Mouse (Mus musculus) testis, postnatal 14 days (tissue): ENCODE results near the gene Dpm3.

Experiments used
- DNase-seq: peaks from one replicate; pipeline ENCODE4 v3.0.0; 2021; ENCODE audit warnings: low spot score

The Dpm3 gene

DNA sequence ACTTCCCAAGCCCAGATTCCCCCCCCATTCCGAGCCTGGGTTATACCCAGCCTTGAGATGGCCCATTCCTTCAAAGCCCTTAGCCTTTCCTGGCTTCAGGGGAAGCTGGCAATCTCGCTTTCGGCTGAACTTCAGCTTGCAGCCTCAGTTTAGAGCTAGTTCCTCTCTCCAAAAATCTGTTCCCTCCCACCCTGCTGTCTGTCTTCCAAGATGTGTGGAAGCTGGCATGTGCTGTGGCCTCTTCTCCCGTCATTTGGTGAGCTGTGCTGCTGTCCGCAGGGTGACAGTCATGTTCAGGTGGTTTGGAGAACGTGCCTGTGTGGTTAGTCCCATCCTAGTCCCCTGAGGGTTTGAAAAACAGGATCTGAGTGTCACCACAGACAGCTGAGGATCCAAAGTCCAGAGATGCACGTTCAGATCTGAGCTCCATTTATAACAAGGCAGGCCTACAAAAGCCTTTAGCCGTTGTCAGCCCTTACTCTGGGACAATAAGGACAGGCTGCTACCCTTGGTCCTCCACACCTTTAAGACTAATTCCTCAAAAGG is 36.6 kb downstream of the Dpm3 start:
- DNase-seq: no peak

DNA sequence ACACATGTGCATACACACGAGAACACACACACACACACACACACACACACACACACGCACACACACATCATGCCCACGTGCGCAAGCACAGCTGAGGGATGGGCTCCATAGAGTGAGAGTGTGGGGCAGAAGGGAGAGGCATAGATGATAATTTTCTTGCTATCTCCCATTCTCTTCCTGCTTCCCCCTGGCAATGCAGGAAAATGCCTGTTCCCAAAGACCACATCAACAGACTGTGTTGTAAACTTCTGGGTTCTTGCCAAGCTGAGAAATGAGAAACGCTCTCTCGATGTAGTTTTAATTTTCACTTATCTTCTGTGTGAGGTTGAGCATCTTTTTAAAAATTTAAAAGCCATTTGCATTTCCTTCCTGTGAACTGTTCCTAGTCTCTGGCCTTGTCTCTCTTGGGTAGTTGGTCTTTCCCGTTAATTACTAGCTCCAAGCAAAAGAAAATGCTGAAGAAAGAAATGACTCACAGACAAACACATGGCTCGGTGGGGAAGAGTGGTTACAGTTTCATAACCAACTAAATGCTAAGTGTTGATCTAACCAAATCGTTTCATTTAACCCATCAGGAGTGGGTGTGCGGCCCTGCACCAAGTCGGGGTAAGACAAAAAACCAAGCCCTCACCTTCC is 37.7 kb downstream of the Dpm3 start:
- no peak for DNase-seq

DNA sequence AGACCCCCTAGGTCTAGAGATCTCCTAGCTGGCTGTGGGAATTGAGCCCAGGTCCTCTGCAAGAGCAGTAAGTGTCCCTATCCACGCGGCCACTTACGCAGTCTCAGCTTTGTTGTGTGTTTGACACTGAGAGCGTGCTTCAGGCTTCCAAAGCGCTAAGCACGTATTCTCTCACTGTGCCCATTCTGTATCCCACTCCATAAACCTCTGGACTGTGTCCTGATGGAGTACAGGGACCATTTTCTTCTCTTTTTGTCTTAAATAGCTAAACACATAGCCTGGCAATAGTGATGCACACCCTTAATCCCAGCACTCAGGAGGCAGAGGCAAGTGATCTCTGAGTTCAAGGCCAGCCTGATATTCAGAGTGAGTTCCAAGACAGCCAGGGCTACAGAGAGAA is 39.8 kb downstream of the Dpm3 start:
- no peak for DNase-seq

DNA sequence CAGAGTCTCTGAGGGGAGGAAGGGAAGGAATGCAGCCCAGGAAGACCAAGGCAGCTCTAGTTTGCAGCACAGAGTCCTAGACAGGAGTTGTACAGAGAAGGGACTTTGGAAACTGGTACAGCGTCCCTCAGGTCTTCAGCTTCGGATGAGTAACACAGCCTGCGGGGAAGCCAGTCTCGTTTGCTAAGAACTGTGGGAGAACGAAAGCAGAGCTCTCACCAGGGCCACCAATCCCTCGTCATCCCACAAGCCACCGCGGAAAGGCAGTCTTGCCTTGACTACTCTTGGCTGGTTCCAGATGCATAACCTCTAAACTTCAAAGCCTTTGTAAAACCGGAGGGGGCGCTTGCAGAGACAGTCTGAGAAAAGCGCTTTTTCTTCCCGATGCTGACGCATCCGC is 40.3 kb downstream of the Dpm3 start:
- DNase-seq: no peak

DNA sequence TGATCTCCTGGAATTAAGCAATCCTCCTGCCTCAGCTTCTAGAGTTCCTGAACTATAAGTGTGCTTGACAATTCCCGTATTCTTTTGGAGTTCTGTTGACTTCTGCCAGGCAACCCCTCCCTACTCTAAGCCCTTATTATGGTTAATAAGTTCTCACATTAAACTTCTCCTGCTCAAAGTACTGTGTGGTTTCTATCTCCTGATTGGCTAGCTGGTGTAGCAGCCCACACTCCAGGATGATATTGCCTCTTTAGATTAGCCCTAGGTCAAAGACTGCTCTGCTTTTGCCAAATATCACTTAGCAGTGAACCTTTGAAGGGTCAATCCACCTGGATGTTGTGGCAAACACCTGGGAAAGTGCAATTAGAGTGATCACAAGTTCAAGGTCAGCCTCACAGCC is 40.9 kb downstream of the Dpm3 start:
- no peak for DNase-seq

DNA sequence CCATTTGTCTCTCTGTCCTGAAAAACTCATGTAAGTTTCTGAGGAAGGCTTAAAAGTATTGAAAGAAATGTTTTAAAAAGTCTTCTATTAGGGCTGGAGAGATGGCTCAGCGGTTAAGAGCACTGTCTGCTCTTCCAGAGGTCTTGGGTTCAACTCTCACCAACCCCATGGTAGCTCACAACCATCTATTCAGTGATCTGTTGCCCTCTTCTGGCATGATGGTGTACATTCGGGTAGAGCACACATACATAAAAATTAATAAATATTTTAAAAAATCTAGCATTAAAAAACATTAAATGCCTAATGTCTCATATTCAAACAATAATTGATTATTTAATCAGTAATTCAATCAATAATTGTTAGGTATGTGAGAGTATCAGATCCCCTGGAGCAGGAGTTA is 41.4 kb downstream of the Dpm3 start:
- no peak for DNase-seq

DNA sequence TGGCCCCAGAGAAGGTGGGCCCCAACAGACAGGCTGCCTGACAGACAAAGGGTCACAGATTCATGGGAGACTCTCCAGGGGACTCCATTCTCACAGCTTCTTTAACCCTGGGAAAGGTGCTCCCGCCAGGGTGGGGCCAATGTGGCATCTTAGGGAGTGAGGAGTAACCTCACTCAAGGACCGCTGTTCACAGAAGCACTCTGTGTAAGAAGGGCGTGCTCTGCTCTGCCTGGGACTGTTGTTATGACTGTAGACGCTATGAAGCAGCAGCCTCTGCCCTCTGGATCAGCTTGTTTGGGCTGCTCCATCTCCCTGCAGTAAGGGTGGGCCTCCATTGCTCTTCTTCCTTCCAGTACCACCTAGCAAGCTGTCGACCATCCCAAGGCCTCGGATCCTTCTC is 45.3 kb downstream of the Dpm3 start:
- DNase-seq: no peak

DNA sequence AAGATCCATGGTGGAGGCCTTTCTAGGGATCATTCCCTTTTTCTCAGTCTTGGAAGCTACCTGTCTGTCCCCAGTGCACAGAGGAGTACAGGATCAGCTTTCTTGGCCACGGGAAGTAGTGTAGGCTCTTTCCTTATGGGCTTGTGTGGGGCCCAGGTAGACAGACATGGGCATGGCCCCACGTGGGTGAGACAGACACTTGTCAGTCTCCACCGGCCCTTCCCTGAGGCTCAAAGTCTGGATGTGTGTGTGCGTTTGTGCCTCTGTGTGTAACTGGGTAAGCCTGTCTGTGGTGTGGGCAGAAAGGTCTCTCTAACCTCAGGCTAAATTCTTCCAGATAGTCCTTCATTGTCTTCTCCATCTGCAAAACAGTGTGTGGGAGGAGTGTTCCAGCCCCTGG is 45.9 kb downstream of the Dpm3 start:
- DNase-seq: no peak

DNA sequence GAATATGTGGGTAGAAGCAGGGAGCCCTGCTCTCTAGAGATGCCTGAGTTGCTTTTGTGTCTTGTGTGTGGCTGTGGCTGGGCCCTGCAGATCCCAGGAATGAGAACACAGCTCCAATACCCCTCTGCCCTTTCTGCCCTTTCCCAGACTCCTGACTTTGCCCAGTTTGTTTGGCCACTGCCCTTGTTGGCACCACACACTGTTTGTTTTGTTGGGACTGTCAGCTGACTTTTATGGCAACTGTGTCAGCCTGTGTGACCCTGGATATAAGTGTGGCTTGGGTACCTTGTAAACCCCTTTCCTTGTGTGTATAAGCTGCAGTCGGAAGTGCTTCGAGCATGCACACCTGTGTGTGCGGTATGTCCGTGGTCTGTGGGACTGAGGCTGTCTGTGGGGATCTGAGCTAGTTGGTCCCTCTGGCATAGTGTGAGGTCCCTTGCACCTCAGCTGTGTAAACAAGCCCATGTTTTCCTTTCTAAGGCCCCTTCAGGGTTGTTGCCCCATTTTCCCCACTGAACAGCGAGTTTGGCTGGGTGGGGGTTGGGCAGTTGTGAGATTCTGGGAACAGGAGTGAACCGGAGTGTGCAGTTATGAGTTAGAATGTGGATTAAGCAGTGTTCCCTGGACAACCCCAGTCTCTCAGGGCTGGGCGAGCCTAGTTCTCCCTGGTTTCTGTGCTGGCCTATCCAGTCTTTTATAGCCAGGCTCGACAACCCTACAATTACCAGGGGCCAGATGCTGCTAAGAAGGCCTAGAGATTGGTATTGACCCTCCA is 46.6 kb downstream of the Dpm3 start:
- DNase-seq: no peak

DNA sequence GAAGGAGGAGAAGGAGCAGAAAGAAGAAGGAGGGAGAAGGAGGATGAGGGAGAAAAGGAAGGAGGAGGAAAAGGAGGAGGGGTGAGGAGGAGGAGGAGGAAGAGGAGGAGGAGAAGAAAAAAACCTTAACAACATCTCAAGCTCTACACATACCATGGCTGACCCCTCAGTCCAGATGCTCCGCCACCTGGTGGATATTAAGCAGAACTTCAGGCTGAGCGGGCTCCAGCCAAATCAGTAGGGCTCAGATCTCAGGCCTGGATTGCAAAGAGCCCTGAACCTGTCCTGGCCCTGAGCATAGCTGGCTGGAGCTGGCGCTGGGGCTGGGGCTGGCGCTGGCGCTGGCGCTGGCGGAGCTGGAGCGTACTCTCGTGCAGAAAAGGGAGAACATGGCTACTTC is 48.9 kb downstream of the Dpm3 start:
- DNase-seq: peak; percentile 65

DNA sequence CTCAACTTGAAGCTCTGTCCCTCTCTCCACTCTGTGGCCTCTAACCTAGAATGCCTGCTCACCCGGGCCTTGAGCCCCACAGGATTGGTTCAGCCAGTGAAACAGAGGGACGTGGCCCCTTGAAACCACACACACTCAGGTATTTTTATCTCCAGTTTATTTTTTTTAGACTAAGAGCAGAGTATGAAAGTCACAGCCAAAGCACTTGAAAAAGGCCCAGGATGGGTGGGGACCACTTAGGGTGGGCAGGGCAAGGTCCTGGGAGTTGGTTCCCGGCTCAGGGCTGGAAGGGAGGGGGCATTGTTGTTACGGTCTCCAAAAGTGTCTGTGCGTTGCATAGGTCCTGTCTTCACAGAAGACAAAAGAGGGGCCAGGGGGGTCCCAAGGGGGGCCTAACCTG is 55.2 kb downstream of the Dpm3 start:
- no peak for DNase-seq

DNA sequence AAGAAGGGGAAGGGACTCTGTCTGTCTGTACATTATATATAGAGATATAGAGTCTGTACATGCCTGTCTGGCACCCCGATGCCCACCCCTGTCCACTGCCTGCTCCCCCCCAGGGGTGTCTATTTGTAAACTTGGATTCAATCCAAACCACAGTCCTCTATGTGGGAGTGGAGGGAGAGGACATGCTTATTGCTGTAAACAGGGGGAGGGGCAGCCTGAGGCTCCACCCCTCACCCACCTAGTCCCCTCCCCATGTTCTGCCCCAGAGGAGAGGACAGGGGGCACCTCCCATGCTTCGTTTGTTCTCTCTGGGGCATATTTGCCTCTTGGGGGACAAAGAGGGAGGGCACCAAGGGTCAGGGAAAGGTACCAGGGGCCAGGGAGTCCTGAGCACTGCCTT is 55.6 kb downstream of the Dpm3 start:
- no peak for DNase-seq

DNA sequence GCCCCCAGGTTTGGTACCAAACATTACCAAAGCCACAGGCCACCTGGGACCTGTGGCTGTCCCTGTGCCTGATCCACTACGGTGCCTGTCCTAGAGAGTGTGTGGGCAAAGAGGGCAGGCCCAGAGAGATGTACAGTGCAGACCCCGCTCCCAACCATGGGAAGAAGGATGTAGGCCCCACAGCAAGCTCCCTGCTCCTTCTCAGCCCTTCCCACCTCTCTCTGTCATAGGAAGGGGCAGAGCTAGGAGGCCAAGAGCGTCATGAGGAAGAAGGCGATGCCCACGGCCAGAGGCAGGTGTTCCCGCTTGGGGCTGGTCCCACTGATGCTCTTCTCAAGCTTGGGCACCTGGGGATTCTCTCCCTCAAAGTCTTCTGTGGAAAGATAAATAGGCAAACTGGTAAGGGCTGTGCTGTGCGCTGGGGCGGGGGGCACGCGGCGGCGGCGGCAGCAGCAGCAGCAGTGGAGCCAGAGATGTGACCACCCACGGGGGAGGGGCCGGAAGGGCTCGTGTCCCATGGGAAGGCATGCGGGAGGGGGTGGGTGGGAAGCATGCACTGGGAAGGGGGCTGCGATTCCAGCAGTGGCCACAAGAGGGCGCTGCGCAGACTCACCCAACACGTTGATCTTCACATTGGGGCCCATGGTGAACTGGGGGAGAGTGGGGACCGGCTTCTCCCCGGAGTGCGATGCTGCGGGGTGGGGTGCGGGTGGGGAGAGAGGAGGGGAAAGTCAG is 56.2 kb downstream of the Dpm3 start:
- peak; percentile 85 for DNase-seq

DNA sequence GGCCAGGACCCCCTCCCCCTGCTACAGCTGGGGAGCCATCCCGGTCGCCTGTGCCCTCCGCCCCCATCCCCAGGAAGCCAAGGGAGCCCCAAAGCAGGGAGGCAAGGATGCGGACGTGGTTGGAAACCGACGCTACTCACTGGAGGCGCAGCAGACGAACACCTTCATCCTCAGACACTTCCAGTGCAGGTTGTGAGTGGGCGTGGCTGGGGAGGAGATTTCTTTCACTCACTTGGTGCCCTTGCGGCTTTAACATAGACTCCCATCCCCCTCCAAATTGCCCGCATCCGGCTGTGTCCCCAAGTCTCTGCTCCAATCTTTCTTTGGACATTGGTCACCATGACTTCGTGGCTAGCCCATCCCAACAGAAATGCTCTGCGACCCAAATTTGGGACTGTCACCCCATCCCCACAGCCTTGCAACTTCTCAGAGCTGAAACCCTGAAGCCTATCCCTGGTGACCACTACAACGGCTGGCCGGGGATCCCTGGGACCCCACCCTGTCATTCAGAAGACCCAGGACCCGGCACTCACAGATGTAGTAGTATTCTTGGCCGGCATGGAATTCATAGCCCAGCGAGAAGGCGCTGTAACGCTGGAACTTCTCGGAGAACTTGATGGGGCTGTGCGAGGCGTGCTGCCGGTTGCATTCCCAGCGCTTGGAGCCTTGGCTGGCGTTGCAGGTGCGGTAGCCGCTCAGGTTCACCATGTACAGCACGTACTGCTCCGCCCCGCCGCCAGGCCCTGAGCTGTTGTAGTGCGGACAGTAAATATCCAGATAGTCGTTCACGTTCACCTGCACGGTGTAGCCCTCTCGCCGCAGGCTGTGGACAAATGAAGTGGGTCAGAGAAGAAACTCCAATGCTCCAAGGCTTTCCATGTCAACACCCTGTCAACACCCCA is 57.0 kb downstream of the Dpm3 start:
- DNase-seq: peak; percentile 38
